Mouse (Mus musculus) MEL (cell line): Measurements from ENCODE around the gene Vmn1r1.

Experiments used
- CHD1 ChIP-seq: IDR thresholded peaks from 2 replicates; pipeline ENCODE4 v1.6.1; 2012; ENCODE audit warnings: low read depth, mild to moderate bottlenecking, inconsistent platforms, low read length, improper control_type of control experiment
- POLR2A ChIP-seq, 2 experiments: IDR thresholded peaks; 2 replicates each; pipeline ENCODE4 v1.6.1; 2011 to 2012; ENCODE audit warnings: low read length in 2 of 2, mild to moderate bottlenecking in 2 of 2, control low read depth in 1 of 2, improper control_type of control experiment in 1 of 2, low read depth in 1 of 2, moderate library complexity in 1 of 2; ENCODE audit not compliant: control insufficient read depth in 1 of 2, insufficient read depth in 1 of 2, poor library complexity in 1 of 2
- SIN3A ChIP-seq: IDR thresholded peaks from 2 replicates; pipeline ENCODE4 v1.6.1; 2012; ENCODE audit warnings: low read length, improper control_type of control experiment, inconsistent platforms
- UBTF ChIP-seq: IDR thresholded peaks from 2 replicates; pipeline ENCODE4 v1.6.1; 2012; ENCODE audit warnings: low read depth, mild to moderate bottlenecking, inconsistent platforms, low read length, improper control_type of control experiment, moderate library complexity, borderline replicate concordance; ENCODE audit not compliant: insufficient read depth

GRCm38 (mm10) chr1:182140370-182140769 is 23.9 kb downstream of the Vmn1r1 start:
- TF ChIP-seq SIN3A (no peak), UBTF (no peak), CHD1 (no peak), POLR2A (IDR thresholded peaks at IDR 0.05; ENCODE audit: control insufficient read depth in 1 of 2, insufficient read depth in 1 of 2, low read depth in 1 of 2, low read length in 2 of 2, poor library complexity in 1 of 2) (no peak)
